Mouse (Mus musculus) G1E (cell line): ENCODE results near the gene Inpp5a.

Experiments
- CTCF ChIP-seq: IDR thresholded peaks from 2 replicates; pipeline ENCODE4 v1.5.1; 2012; ENCODE audit warnings: low read depth, low read length, inconsistent platforms, mixed read lengths
- GATA1 ChIP-seq: IDR thresholded peaks from 2 replicates; pipeline ENCODE4 v1.6.1; 2012; ENCODE audit warnings: borderline replicate concordance, low read length, inconsistent platforms, mixed read lengths
- TAL1 ChIP-seq: conservative IDR thresholded peaks from 2 replicates; pipeline ENCODE4 v1.6.1; 2012; ENCODE audit warnings: low read depth, low read length, inconsistent platforms, mixed read lengths

GRCm38 (mm10) chr7:139492351-139492750, 103.4 kb downstream of the Inpp5a start:
- no peak for TF ChIP-seq CTCF
- TF ChIP-seq GATA1: no peak
- TF ChIP-seq TAL1: no peak
